Mouse (Mus musculus) liver, embryonic 14.5 days (tissue): ENCODE data around the gene Pi4kb.
A peak's percentile ranks its signal among the peaks of the same experiment; 100 is the strongest.
"Not testable (repeated sequence)": the region's sequence is repeated elsewhere in the genome, so short reads cannot be mapped to it uniquely, and the experiment has no call there.

Experiments used
- CTCF ChIP-seq: IDR thresholded peaks from 2 replicates; pipeline ENCODE4 v1.5.1; 2016; ENCODE audit warnings: antibody characterized with exemption, low read depth, control low read depth
- EP300 ChIP-seq: IDR thresholded peaks from 2 replicates; pipeline ENCODE4 v1.6.1; 2016; ENCODE audit warnings: antibody characterized with exemption, low read depth

- peak; percentile 59 for TF ChIP-seq EP300
- TF ChIP-seq CTCF = not testable (repeated sequence)
Measured at GRCm38 (mm10) chr3:94936147-94936546, 38.4 kb upstream of the Pi4kb start.
